ENCODE assay signal across 16 mouse cellular contexts in genomic region chr2:59526893-59527292, GRCm38 (mm10). TPM values are rescaled to one million over a fixed set of nuclear protein-coding genes. Genes with fewer than 3 reads are reported as not detected.
A peak's percentile ranks its signal among the peaks of the same experiment; 100 is the strongest.
DNase-seq lines count a peak whose midpoint lies in the region; ATAC-seq and TF ChIP-seq lines count a peak whose summit lies in the region.
"Had no signal": no experiment of that assay in that cellular context is flagged by ENCODE, and none has a peak within 500 bp of the region (broad histone marks: within the 10 kb centered on the region; RNA-seq: fewer than 3 reads in every experiment).

No protein-coding gene starts in this region.

- DNase-seq in kidney, adult 2 months: peak; percentile 37
- no peak for DNase-seq in kidney, postnatal 10 days
- DNase-seq in ovary, postnatal 14 days (ENCODE audit: low spot score): peak; percentile 26
- no peak for DNase-seq in ovary, postnatal 36 days (ENCODE audit: low spot score)
- peak; percentile 44 to 45 for DNase-seq in heart, postnatal 36 days
- no peak for DNase-seq in right cerebral cortex, postnatal 4 days
- DNase-seq: adrenal gland, postnatal 25 days; cerebellum, postnatal 14 days; lung, embryonic 14.5 days; right cerebral cortex, adult 18-20 months; thymus, adult 18-20 months had no signal

- intact Hi-C loops in heart, postnatal 36 days (cut with DNase I): loop anchor here (10.0 kb wide), 2 partner anchors 548 to 888 kb away; no protein-coding TSS in a partner anchor

- H3K27ac ChIP-seq in kidney, adult 2 months (ENCODE audit: insufficient read depth, low read depth, low read length): no peak overlapping the region
- H3K27ac ChIP-seq: left cerebral cortex, adult 2 months; midbrain, embryonic 13.5 days had no signal

- no peaks in the 10 kb centered on the region for H3K4me1 ChIP-seq in kidney, adult 2 months (ENCODE audit: control insufficient read depth, insufficient read depth, low read length)

- H3K4me3 ChIP-seq in kidney, adult 2 months (ENCODE audit: insufficient read depth, low read depth, low read length): no peak overlapping the region
- H3K4me3 ChIP-seq: left cerebral cortex, adult 2 months; midbrain, embryonic 13.5 days had no signal

- TF ChIP-seq CTCF in kidney, adult 2 months (conservative IDR thresholded peaks at IDR 0.05; ENCODE audit: insufficient read depth, insufficient read length, low read depth, low read length): no peak

- H3K36me3 ChIP-seq in kidney, adult 2 months (ENCODE audit: control insufficient read depth, insufficient read depth, low read length): no peaks in the 10 kb centered on the region
- H3K36me3 ChIP-seq: midbrain, embryonic 13.5 days had no signal

- H3K27me3 ChIP-seq in kidney, adult 2 months (replicated peaks; ENCODE audit: control insufficient read depth, insufficient read depth, low read length): no peaks in the 10 kb centered on the region
- H3K27me3 ChIP-seq: midbrain, embryonic 13.5 days had no signal

- TF ChIP-seq POLR2A in kidney, adult 2 months (IDR thresholded peaks at IDR 0.05; ENCODE audit: low read depth, low read length): no peak

- no peak for ATAC-seq in erythroid progenitor cell, adult 5-6 weeks (replicated peaks; ENCODE audit: low FRiP score, poor library complexity, severe bottlenecking)
- ATAC-seq: midbrain, embryonic 13.5 days had no signal

- WGBS in kidney, adult 2 months: 45% methylated on average over 9 of the region's 9 CpGs

RNA-seq across cellular contexts. Expression of gene Dapl1, which starts 42.4 kb away (rescaled TPM):
- polyA plus RNA-seq in kidney, adult 2 months (2012; rRNA removed): 0.20 and 1.3 TPM in 2 replicates
- total RNA-seq in heart, postnatal 36 days (2021): not detected
- total RNA-seq in erythroid progenitor cell, adult 5-6 weeks (2015; ENCODE audit: low replicate concordance): 4.0 TPM in 1 of 2 replicates, not detected in the other
- total RNA-seq in erythroid progenitor cell, adult 5-6 weeks (2017; ENCODE audit: low replicate concordance): not detected in 2 replicates
- total RNA-seq: layer of hippocampus, adult 18-20 months had no signal
- polyA plus RNA-seq: neural tube, embryonic 11.5 days had no signal

Comparison
In these comparisons a context has a peak if more than half of its experiments do, and no peak if none do; other contexts are left out.
1. DNase-seq: peak in kidney, adult 2 months (single experiment), ovary, postnatal 14 days (single experiment) and heart, postnatal 36 days (2 of 2); none in kidney, postnatal 10 days (single experiment), ovary, postnatal 36 days (single experiment) and right cerebral cortex, postnatal 4 days (single experiment).